Mouse (Mus musculus) MEL (cell line): ENCODE results near the gene Rnaseh2b. TPM values are rescaled to one million over a fixed set of nuclear protein-coding genes. Genes with fewer than 3 reads are reported as not detected.

ENCODE experiments used
- DNase-seq: peaks from one replicate; pipeline ENCODE4 v3.0.0; 2011; ENCODE audit warnings: low read depth, low spot score
- H3K27ac ChIP-seq: 2 replicates; pipeline ENCODE4 v1.5.1; 2012; ENCODE audit warnings: low read depth, mild to moderate bottlenecking, control low read depth, low read length, moderate library complexity; ENCODE audit not compliant: control insufficient read depth
- H3K27me3 ChIP-seq, 2 experiments: fragments of 150-350 bp in 1 of 2; sonication (generic) in 1 of 2; 2 replicates each; pipeline ENCODE4 v1.6.1; 2012; ENCODE audit warnings: low read length in 2 of 2, mild to moderate bottlenecking in 2 of 2, improper control_type of control experiment in 1 of 2, moderate library complexity in 1 of 2; ENCODE audit not compliant: insufficient read depth in 2 of 2, control insufficient read depth in 1 of 2
- H3K36me3 ChIP-seq, 2 experiments: 2 replicates each; pipeline ENCODE4 v1.6.1; 2012 to 2014; ENCODE audit warnings: low read length in 2 of 2, improper control_type of control experiment in 1 of 2, inconsistent platforms in 1 of 2, mild to moderate bottlenecking in 1 of 2; ENCODE audit not compliant: insufficient read depth in 2 of 2, control insufficient read depth in 1 of 2
- H3K4me1 ChIP-seq, 2 experiments: fragments of 150-350 bp in 1 of 2; sonication (generic) in 1 of 2; 2 replicates each; pipeline ENCODE4 v1.6.1; 2012; ENCODE audit warnings: low read length in 2 of 2, improper control_type of control experiment in 1 of 2, mild to moderate bottlenecking in 1 of 2; ENCODE audit not compliant: insufficient read depth in 2 of 2, control insufficient read depth in 1 of 2
- H3K4me3 ChIP-seq, 2 experiments: fragments of 150-350 bp in 1 of 2; sonication (generic) in 1 of 2; 2 replicates each; pipeline ENCODE4 v1.5.1; 2012; ENCODE audit warnings: low read depth in 2 of 2, low read length in 2 of 2, mild to moderate bottlenecking in 2 of 2, moderate library complexity in 2 of 2, control low read depth in 1 of 2, improper control_type of control experiment in 1 of 2; ENCODE audit not compliant: control insufficient read depth in 1 of 2, insufficient read depth in 1 of 2
- H3K79me2 ChIP-seq: 2 replicates; pipeline ENCODE4 v1.6.1; 2012; ENCODE audit warnings: mild to moderate bottlenecking, low read length, moderate library complexity; ENCODE audit not compliant: control insufficient read depth, poor library complexity, insufficient read depth
- H3K9ac ChIP-seq: 2 replicates; pipeline ENCODE4 v1.6.1; 2012; ENCODE audit warnings: low read depth, mild to moderate bottlenecking, control low read depth, low read length, moderate library complexity; ENCODE audit not compliant: control insufficient read depth, poor library complexity, severe bottlenecking
- H3K9me3 ChIP-seq: fragments of 150-350 bp; sonication (generic); replicated peaks from 2 replicates; pipeline ENCODE4 v1.6.1; 2012; ENCODE audit warnings: mild to moderate bottlenecking, low read length, improper control_type of control experiment, moderate library complexity; ENCODE audit not compliant: insufficient read depth
- CHD2 ChIP-seq: IDR thresholded peaks from 2 replicates; pipeline ENCODE4 v1.6.1; 2011; ENCODE audit warnings: low read length, improper control_type of control experiment
- ELF1 ChIP-seq: IDR thresholded peaks from 2 replicates; pipeline ENCODE4 v1.6.1; 2014; ENCODE audit warnings: low read depth, mild to moderate bottlenecking, inconsistent platforms, low read length, improper control_type of control experiment, moderate library complexity
- HCFC1 ChIP-seq: IDR thresholded peaks from 2 replicates; pipeline ENCODE4 v1.6.1; 2012; ENCODE audit warnings: low read depth, mild to moderate bottlenecking, inconsistent platforms, low read length, improper control_type of control experiment, moderate library complexity
- JUND ChIP-seq: IDR thresholded peaks from 2 replicates; pipeline ENCODE4 v1.6.1; 2011; ENCODE audit warnings: low read depth, mild to moderate bottlenecking, improper control_type of control experiment, low read length
- MAFK ChIP-seq: IDR thresholded peaks from 2 replicates; pipeline ENCODE4 v1.6.1; 2011; ENCODE audit warnings: low read depth, mild to moderate bottlenecking, low read length, improper control_type of control experiment, borderline replicate concordance
- MAZ ChIP-seq: IDR thresholded peaks from 2 replicates; pipeline ENCODE4 v1.6.1; 2012; ENCODE audit warnings: low read depth, mild to moderate bottlenecking, inconsistent platforms, low read length, improper control_type of control experiment
- MXI1 ChIP-seq: IDR thresholded peaks from 2 replicates; pipeline ENCODE4 v1.6.1; 2011; ENCODE audit warnings: mild to moderate bottlenecking, low read depth, low read length, improper control_type of control experiment
- MYC ChIP-seq: IDR thresholded peaks from 2 replicates; pipeline ENCODE4 v1.6.1; 2011; ENCODE audit warnings: low read depth, mild to moderate bottlenecking, low read length, improper control_type of control experiment, moderate library complexity
- POLR2A ChIP-seq, 2 experiments: IDR thresholded peaks; 2 replicates each; pipeline ENCODE4 v1.6.1; 2011 to 2012; ENCODE audit warnings: low read length in 2 of 2, mild to moderate bottlenecking in 2 of 2, control low read depth in 1 of 2, improper control_type of control experiment in 1 of 2, low read depth in 1 of 2, moderate library complexity in 1 of 2; ENCODE audit not compliant: control insufficient read depth in 1 of 2, insufficient read depth in 1 of 2, poor library complexity in 1 of 2
- POLR2AphosphoS5 ChIP-seq: IDR thresholded peaks from 2 replicates; pipeline ENCODE4 v1.6.1; 2012; ENCODE audit warnings: low read depth, borderline replicate concordance, mild to moderate bottlenecking, inconsistent platforms, low read length, moderate library complexity, mixed read lengths
- RAD21 ChIP-seq: IDR thresholded peaks from 2 replicates; pipeline ENCODE4 v1.6.1; 2011; ENCODE audit warnings: mild to moderate bottlenecking, low read depth, low read length, improper control_type of control experiment
- UBTF ChIP-seq: IDR thresholded peaks from 2 replicates; pipeline ENCODE4 v1.6.1; 2012; ENCODE audit warnings: low read depth, mild to moderate bottlenecking, inconsistent platforms, low read length, improper control_type of control experiment, moderate library complexity, borderline replicate concordance; ENCODE audit not compliant: insufficient read depth
- USF1 ChIP-seq: IDR thresholded peaks from 2 replicates; pipeline ENCODE4 v1.6.1; 2014; ENCODE audit warnings: low read depth, mild to moderate bottlenecking, inconsistent platforms, low read length, improper control_type of control experiment, moderate library complexity
- USF2 ChIP-seq, 2 experiments: IDR thresholded peaks; 2 replicates each; pipeline ENCODE4 v1.6.1; 2011 to 2012; ENCODE audit warnings: improper control_type of control experiment in 2 of 2, low read length in 2 of 2, borderline replicate concordance in 1 of 2, inconsistent platforms in 1 of 2, low read depth in 1 of 2, mild to moderate bottlenecking in 1 of 2; ENCODE audit not compliant: insufficient read depth in 1 of 2
- ZKSCAN1 ChIP-seq: IDR thresholded peaks from 2 replicates; pipeline ENCODE4 v1.6.1; 2012; ENCODE audit warnings: low read depth, mild to moderate bottlenecking, inconsistent platforms, low read length, improper control_type of control experiment, moderate library complexity
- ZNF384 ChIP-seq: IDR thresholded peaks from 2 replicates; pipeline ENCODE4 v1.6.1; 2012; ENCODE audit warnings: low read depth, mild to moderate bottlenecking, inconsistent platforms, low read length, improper control_type of control experiment
- polyA plus RNA-seq, 2 experiments: library from polyadenylated mRNA; stranded (reverse) in 1 of 2; unstranded in 1 of 2; fragments of >175 nt in 1 of 2; fragments of >200 nt in 1 of 2; gene quantifications; 2 replicates each; pipeline versions ENCODE4 v1.2.1 to v1.2.4; 2012; ENCODE audit warnings: low replicate concordance in 2 of 2, low read depth in 1 of 2; ENCODE audit not compliant: insufficient read length in 2 of 2, insufficient read depth in 1 of 2, missing spikeins in 1 of 2
- total RNA-seq: library from RNA; depleted of rRNA; stranded (reverse); fragments of 300-350 nt; gene quantifications from 2 replicates; pipeline ENCODE4 v1.2.3, GENCODE M21; 2012

Gene Rnaseh2b
- total and polyA plus RNA-seq, 3 experiments, result 50.2 to 412 (median 88.2) TPM

GRCm38 (mm10) chr14:62395346-62395745 lies 103.0 kb downstream of the Rnaseh2b start:
- TF ChIP-seq ZNF384, result no peak
- no peak for TF ChIP-seq POLR2AphosphoS5
- no peak for TF ChIP-seq MAZ
- no peak for TF ChIP-seq ZKSCAN1
- no peak for TF ChIP-seq MAFK
- no peak for TF ChIP-seq JUND
- DNase-seq, result no peak

GRCm38 (mm10) chr14:62416007-62416741 lies 123.8 kb downstream of the Rnaseh2b start:
- no peak overlapping the region for H3K9ac ChIP-seq
- DNase-seq, result no peak
- 0 out of 4 replicates have a peak, but pooled peaks cover 0 to 1% of the 10 kb centered on the region in 2 experiments for H3K27me3 ChIP-seq
- TF ChIP-seq USF2 (IDR thresholded peaks at IDR 0.05; ENCODE audit: borderline replicate concordance in 1 of 2, insufficient read depth in 1 of 2, low read depth in 1 of 2, low read length in 2 of 2) (no peak), ZKSCAN1 (no peak), UBTF (no peak), ELF1 (no peak), MYC (no peak), HCFC1 (no peak), CHD2 (no peak), POLR2A (IDR thresholded peaks at IDR 0.05; ENCODE audit: control insufficient read depth in 1 of 2, insufficient read depth in 1 of 2, low read depth in 1 of 2, low read length in 2 of 2, poor library complexity in 1 of 2) (no peak), MXI1 (no peak), RAD21 (no peak), USF1 (no peak)
- H3K79me2 ChIP-seq, result no peaks in the 10 kb centered on the region
- H3K27ac ChIP-seq, result no peak overlapping the region
- H3K9me3 ChIP-seq, result no peaks in the 10 kb centered on the region
- H3K4me1 ChIP-seq, result no peaks in the 10 kb centered on the region
- no peaks in the 10 kb centered on the region for H3K36me3 ChIP-seq
- no peak overlapping the region for H3K4me3 ChIP-seq

More at GRCm38 (mm10) chr14:62395346-62395745, 103.0 kb downstream of the Rnaseh2b start:
- Histone ChIP-seq H3K4me1 (peaks cover 0 to 2% of the 10 kb centered on the region in 2 experiments; a peak in 1 of 4 replicates), H3K79me2 (no peaks in the 10 kb centered on the region), H3K36me3 (no peaks in the 10 kb centered on the region), H3K4me3 (no peak overlapping the region), H3K9ac (no peak overlapping the region), H3K9me3 (no peaks in the 10 kb centered on the region), H3K27ac (no peak overlapping the region), H3K27me3 (no peaks in the 10 kb centered on the region)
